Mouse (Mus musculus) kidney, adult 2 months (tissue): ENCODE results near the gene Srrt. TPM values are rescaled to one million over a fixed set of nuclear protein-coding genes. Genes with fewer than 3 reads are reported as not detected.

Source experiments
- DNase-seq: peaks from one replicate; pipeline ENCODE4 v3.0.0; 2021
- H3K27ac ChIP-seq: fragments of 200-500 bp; 2 replicates; pipeline ENCODE4 v1.5.1; 2012; ENCODE audit warnings: low read depth, low read length, control low read depth, inconsistent platforms; ENCODE audit not compliant: insufficient read depth
- H3K27me3 ChIP-seq: fragments of 200-500 bp; replicated peaks from 2 replicates; pipeline ENCODE4 v1.6.1; 2012; ENCODE audit warnings: mild to moderate bottlenecking, moderate library complexity, low read length, inconsistent platforms; ENCODE audit not compliant: control insufficient read depth, insufficient read depth
- H3K36me3 ChIP-seq: fragments of 200-500 bp; 2 replicates; pipeline ENCODE4 v1.6.1; 2012; ENCODE audit warnings: mild to moderate bottlenecking, moderate library complexity, low read length, inconsistent platforms; ENCODE audit not compliant: control insufficient read depth, insufficient read depth
- H3K4me1 ChIP-seq: fragments of 200-500 bp; 2 replicates; pipeline ENCODE4 v1.6.1; 2011; ENCODE audit warnings: low read length; ENCODE audit not compliant: control insufficient read depth, insufficient read depth
- H3K4me3 ChIP-seq: fragments of 200-500 bp; 2 replicates; pipeline ENCODE4 v1.5.1; 2011; ENCODE audit warnings: mild to moderate bottlenecking, low read depth, low read length, control low read depth; ENCODE audit not compliant: insufficient read depth
- CTCF ChIP-seq: fragments of 200-500 bp; conservative IDR thresholded peaks from 2 replicates; pipeline ENCODE4 v1.5.1; 2011; ENCODE audit warnings: low read depth, mild to moderate bottlenecking, control low read depth, low read length, moderate library complexity, mixed read lengths; ENCODE audit not compliant: insufficient read depth, insufficient read length
- POLR2A ChIP-seq: fragments of 200-500 bp; IDR thresholded peaks from one replicate; pipeline ENCODE4 v1.6.1; 2011; ENCODE audit warnings: low read depth, low read length, control low read depth
- WGBS: fragments of 180-500 bp; shearing (Covaris S2); methylation state at CpG from one replicate; pipeline ENCODE4 v1.1.7; 2018; 5-methylcytosine and 5-hydroxymethylcytosine counted together
- polyA plus RNA-seq: library from polyadenylated mRNA; depleted of rRNA; stranded (reverse); fragments of >200 nt; gene quantifications from 2 replicates; pipeline ENCODE4 v1.2.3, GENCODE M21; 2012

Srrt gene
- polyA plus RNA-seq, 1 experiment: 83.0 TPM

DNA sequence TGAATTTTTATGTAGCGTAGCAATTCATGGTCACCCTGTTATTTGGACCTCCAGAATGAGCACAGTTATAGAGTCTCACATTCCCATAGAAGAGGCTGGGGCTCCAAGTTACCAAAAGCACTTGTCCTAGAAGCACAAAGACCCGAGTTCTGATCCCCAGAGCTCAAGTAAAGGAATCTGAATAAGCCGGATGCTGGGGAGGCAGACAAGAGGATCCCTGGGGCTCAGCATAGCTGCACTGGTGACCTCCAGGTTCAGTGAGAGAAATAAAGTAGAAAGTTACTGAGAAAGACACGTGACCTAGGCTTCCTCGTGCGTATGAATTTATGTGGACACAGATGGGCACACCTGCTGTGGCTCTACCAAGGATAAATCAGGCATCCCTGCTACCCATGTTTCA, 27.6 kb upstream of the Srrt start:
- no peak for TF ChIP-seq POLR2A
- DNase-seq: no peak
- H3K36me3 ChIP-seq: no peaks in the 10 kb centered on the region
- H3K4me1 ChIP-seq: peaks cover 10% of the 10 kb centered on the region; the same call in 1 of the 2 replicates
- WGBS: 76% methylated on average over 6 of the region's 6 CpGs
- H3K27ac ChIP-seq: no peak overlapping the region
- no peaks in the 10 kb centered on the region for H3K27me3 ChIP-seq
- no peak overlapping the region for H3K4me3 ChIP-seq

DNA sequence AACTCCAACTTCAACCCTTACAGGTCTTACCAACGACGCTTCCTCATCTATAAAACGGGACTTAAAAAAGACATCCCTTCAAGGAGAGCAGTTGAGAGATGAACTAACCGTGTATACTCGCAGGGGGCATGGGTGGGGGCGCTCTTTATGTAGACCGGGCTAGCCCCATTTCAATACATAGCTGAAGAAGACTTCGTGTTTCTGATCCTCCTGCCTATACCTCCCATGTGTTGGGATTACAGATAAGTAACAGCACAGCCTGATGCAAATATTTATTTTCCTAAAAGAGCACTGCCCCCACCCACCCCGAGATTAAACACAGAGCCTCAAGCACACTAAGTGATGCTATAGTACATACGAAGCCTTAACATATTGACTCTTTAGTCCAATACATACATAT, 26.8 kb upstream of the Srrt start:
- TF ChIP-seq CTCF: no peak
- TF ChIP-seq POLR2A: no peak
- no peak for DNase-seq

DNA sequence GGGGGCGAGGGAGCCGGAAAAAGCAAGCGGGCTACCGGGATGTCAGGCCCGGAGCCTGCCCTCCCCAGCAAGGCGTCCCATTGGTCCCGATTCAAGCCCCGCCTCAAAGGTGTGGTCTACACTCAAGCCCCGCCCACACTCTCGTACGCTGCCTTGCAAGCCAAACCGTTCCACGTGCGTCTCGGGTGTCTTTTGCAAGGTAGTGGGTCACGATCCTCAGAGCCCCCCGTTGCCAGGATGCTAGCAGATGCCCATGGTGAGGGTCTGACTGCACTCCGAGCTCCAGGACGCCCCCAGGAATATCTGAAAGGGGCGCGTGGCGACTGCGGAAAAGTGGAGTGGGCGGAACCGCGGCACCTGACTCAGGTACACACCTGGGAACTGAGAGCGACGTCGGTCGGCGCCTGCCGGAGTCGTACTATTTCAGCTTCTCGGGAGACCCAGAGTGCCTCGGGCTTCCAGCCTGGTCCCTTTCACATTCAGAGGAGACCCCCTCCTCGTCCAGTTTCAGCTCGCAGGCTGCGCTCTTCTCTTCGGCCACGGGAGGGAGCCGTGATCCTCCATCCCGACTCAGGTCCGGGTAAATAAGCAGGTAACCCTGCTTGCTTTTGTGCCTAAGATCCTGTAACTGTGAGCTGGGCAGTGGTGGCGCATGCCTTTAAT, 26.2 kb upstream of the Srrt start, which contains the start of gene Slc12a9:
Gene Slc12a9 (minus strand): TSS at position 86 of the 663 bp plus-strand sequence.
- H3K27ac ChIP-seq: no peak within 1 kb of the TSS; the same call in 1 of the 2 replicates
- TF ChIP-seq CTCF (peak; percentile 86), POLR2A (peak; percentile 36)
- peaks cover 7% of the 10 kb centered on the region; the same call in 1 of the 2 replicates for H3K4me1 ChIP-seq
- DNase-seq: peak; percentile 97
- WGBS: under 1% methylated on average over 44 of the region's 44 CpGs
- no peaks in the 10 kb centered on the region for H3K27me3 ChIP-seq
- H3K36me3 ChIP-seq: no peaks in the 10 kb centered on the region
- peak within 1 kb of the TSS; percentile 87 for H3K4me3 ChIP-seq

More for the DNA sequence above, 26.8 kb upstream of the Srrt start:
- no peaks in the 10 kb centered on the region for H3K36me3 ChIP-seq
- H3K4me1 ChIP-seq: peaks cover 7% of the 10 kb centered on the region; the same call in 1 of the 2 replicates
- no peak overlapping the region for H3K4me3 ChIP-seq
- WGBS: 49% methylated on average over 10 of the region's 10 CpGs
- no peak overlapping the region for H3K27ac ChIP-seq
- H3K27me3 ChIP-seq: no peaks in the 10 kb centered on the region

DNA sequence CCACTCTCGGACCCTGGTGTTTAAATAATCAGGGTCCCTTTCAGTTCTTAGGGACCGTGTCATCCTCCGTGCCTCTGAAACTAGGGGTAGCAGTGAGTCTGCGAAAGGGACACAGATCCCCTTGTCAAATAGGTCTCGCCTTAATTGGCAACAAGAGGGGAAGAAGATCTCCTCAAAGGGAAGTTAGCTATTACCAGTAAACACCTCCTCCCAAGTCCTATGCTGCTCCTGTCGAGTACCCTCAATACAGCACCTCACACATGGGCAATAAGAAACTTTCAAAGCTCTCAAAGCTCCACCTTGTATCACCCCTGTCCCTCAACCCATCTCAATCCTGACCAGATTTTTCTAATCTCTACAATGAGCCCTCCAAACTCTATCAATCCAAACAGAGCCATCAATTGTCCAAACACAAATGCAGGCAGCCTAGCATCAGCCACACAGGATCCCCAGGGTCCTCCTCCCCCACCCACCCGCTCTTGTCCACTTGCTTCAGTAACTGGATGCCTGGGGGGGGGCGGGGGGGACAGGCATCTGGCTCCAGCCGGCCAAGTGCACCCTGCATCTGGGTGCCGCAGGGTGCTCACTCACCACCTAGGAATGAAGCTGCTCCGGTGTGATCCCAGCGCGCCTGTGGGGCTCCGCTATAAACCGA, 25.5 kb upstream of the Srrt start:
- no peak for TF ChIP-seq POLR2A
- TF ChIP-seq CTCF: no peak
- DNase-seq: no peak
- Histone ChIP-seq H3K4me3 (peak overlapping the region; percentile 87), H3K36me3 (no peaks in the 10 kb centered on the region), H3K4me1 (peaks cover 7% of the 10 kb centered on the region; the same call in 1 of the 2 replicates), H3K27me3 (no peaks in the 10 kb centered on the region), H3K27ac (no peak overlapping the region)
- WGBS: 17% methylated on average over 15 of the region's 15 CpGs

DNA sequence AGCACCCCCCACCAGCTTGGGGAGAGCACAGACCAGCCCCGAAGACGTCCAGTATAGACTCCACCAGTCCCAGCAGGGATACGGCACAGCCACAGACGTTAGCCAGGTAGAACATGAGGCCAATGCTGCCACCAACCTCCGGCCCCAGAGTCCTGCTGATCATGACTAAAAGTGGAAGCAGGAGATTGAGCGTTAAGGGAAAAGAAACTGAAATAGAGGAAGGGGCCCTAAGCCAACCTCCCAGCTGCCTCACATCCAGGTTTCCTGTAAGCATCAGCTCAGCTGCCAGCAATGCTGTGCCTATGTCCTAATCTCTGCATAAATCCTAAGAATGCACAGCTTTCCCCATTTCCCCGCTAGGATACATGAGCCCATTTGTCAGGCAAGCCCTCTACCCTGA, 23.4 kb upstream of the Srrt start:
- H3K4me1 ChIP-seq: no peaks in the 10 kb centered on the region; the same call in 1 of the 2 replicates
- no peaks in the 10 kb centered on the region; the same call in 1 of the 2 replicates for H3K36me3 ChIP-seq
- H3K27me3 ChIP-seq: no peaks in the 10 kb centered on the region
- no peak overlapping the region for H3K4me3 ChIP-seq
- TF ChIP-seq CTCF: no peak
- TF ChIP-seq POLR2A: no peak
- WGBS: 85% methylated on average over 7 of the region's 7 CpGs
- H3K27ac ChIP-seq: no peak overlapping the region
- DNase-seq: no peak

DNA sequence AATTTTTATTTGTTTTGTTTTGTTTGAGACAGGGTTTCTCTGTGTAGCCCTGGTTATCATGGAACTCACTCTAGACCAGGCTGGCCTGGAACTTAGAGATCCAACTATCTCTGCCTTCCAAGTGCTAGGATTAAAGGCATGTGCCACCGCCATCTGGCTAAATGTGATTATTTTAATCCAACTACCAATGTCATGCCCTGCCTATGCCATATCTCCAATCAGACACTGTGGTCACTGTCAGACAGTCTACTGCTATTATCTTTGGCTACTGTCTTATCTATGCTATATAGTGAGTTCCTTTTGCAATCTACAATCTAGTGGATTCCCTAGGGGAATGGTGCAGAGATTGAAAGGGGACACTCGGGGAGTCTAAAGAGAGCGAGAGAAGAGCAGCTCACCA, 13.5 kb upstream of the Srrt start:
- Histone ChIP-seq H3K4me3 (no peak overlapping the region), H3K27me3 (no peaks in the 10 kb centered on the region), H3K27ac (no peak overlapping the region), H3K36me3 (no peaks in the 10 kb centered on the region), H3K4me1 (no peaks in the 10 kb centered on the region; the same call in 1 of the 2 replicates)
- no peak for DNase-seq
- WGBS: 94% methylated on average over 3 of the region's 3 CpGs
- TF ChIP-seq POLR2A: no peak
- no peak for TF ChIP-seq CTCF

DNA sequence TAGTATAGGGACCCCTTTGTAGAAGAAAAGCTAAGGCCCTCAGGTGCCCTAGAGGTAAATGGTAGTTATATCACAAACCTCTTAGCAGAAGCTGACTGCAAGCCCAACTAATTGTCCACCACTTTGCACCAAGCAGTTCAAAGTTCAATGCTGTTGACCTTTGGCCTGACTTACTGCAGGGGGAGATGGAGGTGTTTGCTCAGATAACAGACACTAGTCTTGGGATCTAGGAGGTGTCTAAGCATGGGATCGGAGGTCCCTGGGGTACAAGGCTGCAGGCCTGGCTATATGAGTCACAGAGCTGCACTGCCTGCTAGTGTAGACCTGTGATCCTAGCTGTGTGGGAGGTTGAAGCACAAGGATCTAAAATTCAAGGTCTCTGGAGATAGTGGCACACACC, 11.1 kb upstream of the Srrt start:
- H3K36me3 ChIP-seq: no peaks in the 10 kb centered on the region
- WGBS: 60% methylated on average over 1 of the region's 1 CpGs

More for the DNA sequence above, 11.1 kb upstream of the Srrt start:
- H3K4me3 ChIP-seq: no peak overlapping the region
- no peaks in the 10 kb centered on the region for H3K27me3 ChIP-seq
- TF ChIP-seq CTCF (no peak), POLR2A (no peak)
- DNase-seq: peak; percentile 83
- peaks cover 3% of the 10 kb centered on the region; the same call in 1 of the 2 replicates for H3K4me1 ChIP-seq
- peak overlapping the region; percentile 48; the same call in 1 of the 2 replicates for H3K27ac ChIP-seq
